Mouse (Mus musculus): Measurements from ENCODE around the gene Prkcd.

DNA sequence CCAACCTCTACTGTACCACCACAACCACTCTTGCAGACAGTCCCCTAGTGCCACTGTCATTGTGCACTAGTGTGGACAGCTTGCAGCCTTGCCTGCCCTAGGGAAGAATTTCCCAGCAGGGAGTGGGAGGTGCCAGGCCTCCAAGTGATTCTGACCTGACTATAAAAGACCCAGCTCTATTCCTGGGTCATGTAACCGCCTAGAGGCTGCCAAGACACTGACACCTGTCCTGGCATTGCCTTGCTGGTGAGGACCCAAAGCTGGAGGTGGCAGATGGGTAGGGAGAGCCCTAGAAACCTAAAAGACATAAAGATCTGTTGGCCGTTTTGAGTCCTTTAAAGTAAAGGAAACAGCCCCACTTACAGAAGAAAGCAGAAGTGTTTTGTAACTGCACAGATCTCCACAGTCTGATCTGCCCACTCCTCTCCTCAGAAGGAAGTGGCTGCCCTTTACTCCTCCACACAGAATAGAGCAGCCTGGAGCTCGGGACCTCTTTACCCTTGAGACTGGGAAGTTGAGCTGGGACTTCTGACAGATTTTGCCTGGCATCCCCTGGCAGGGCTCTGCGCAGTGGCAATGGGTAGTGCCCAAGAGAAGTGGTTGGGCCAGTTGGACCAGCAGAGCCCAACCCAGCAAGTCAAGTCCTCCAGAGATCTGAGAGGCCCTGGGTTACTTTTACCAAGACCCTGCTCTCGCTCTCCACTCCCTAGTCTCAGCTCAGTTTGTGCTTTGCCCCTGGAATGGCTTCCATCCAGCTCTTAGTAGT, 5.0 kb upstream of the Prkcd start:
- TF ChIP-seq CTCF (IDR thresholded peaks at IDR 0.05; ENCODE audit: borderline replicate concordance, insufficient read depth, low read depth, low read length) (no peak), POLR2A (IDR thresholded peaks at IDR 0.05; ENCODE audit: borderline replicate concordance, insufficient read depth, low read length) (no peak)
